Mouse (Mus musculus): ENCODE measurements at regions not wholly inside any gene's neighbourhood (a gene's known extent, or its start where the extent isn't known, plus 50 kb on each side); places are given as distances from the start of the nearest gene placed in this dataset.

DNA sequence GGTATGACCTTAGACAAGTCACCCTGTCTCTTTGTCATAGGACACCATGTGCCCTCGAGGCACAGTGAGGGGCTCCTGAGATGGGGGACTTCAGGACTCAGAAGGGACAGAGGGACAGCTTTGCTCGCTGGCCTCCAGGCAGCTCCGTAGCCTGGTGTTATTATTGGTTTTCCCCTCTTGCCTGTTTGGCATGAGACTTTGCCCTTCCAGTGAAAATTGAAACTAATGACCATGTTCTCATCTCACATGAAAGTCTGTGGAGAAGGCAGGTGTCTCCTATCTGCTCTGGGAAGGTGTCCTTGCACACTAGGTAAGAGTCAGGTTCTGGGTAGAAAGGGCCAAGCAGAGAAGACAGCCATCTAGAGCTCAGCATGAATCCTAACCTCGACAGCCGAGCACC is 80.3 kb upstream of the 1600014C23Rik start:
- TF ChIP-seq POLR2A (IDR thresholded peaks at IDR 0.05; ENCODE audit: control insufficient read depth in 1 of 2, insufficient read depth in 1 of 2, low read depth in 1 of 2, low read length in 2 of 2, poor library complexity in 1 of 2) = no peak
- TF ChIP-seq SMC3 (IDR thresholded peaks at IDR 0.05; ENCODE audit: low read depth, low read length) = no peak
- no peak for TF ChIP-seq TCF12 (IDR thresholded peaks at IDR 0.05; ENCODE audit: low read depth, low read length)
- TF ChIP-seq EP300 (IDR thresholded peaks at IDR 0.05; ENCODE audit: low read depth in 1 of 2, low read length in 2 of 2) = no peak
- TF ChIP-seq CTCF (IDR thresholded peaks at IDR 0.05 in 2 of 3, conservative IDR thresholded peaks at IDR 0.05 in 1 of 3; ENCODE audit: control insufficient read depth in 1 of 3, insufficient read depth in 1 of 3, low read depth in 2 of 3, low read length in 3 of 3, poor library complexity in 1 of 3, severe bottlenecking in 1 of 3) = no peak
- no peak for TF ChIP-seq GABPA (IDR thresholded peaks at IDR 0.05; ENCODE audit: low read depth, low read length)
- no peak for TF ChIP-seq USF1 (IDR thresholded peaks at IDR 0.05; ENCODE audit: low read depth, low read length)
- no peak for TF ChIP-seq NRF1 (IDR thresholded peaks at IDR 0.05; ENCODE audit: insufficient read depth, low read depth, low read length, poor library complexity, severe bottlenecking)
- TF ChIP-seq MAZ (IDR thresholded peaks at IDR 0.05; ENCODE audit: low read depth, low read length) = no peak
- no peak for TF ChIP-seq CHD1 (IDR thresholded peaks at IDR 0.05; ENCODE audit: low read depth, low read length)
- no peak for TF ChIP-seq POLR2AphosphoS2 (IDR thresholded peaks at IDR 0.05; ENCODE audit: low read length)
- no peak for TF ChIP-seq NELFE (IDR thresholded peaks at IDR 0.05; ENCODE audit: low read depth, low read length)
- TF ChIP-seq ETS1 (IDR thresholded peaks at IDR 0.05; ENCODE audit: low read depth, low read length) = no peak
- no peak for TF ChIP-seq TBP (IDR thresholded peaks at IDR 0.05; ENCODE audit: low read depth, low read length)
